Mouse (Mus musculus): Measurements from ENCODE around the gene Txnrd1. TPM values are rescaled to one million over a fixed set of nuclear protein-coding genes. Genes with fewer than 3 reads are reported as not detected.

The Txnrd1 gene
- total RNA-seq, 1 experiment from 2014 or later: 42.0 TPM

DNA sequence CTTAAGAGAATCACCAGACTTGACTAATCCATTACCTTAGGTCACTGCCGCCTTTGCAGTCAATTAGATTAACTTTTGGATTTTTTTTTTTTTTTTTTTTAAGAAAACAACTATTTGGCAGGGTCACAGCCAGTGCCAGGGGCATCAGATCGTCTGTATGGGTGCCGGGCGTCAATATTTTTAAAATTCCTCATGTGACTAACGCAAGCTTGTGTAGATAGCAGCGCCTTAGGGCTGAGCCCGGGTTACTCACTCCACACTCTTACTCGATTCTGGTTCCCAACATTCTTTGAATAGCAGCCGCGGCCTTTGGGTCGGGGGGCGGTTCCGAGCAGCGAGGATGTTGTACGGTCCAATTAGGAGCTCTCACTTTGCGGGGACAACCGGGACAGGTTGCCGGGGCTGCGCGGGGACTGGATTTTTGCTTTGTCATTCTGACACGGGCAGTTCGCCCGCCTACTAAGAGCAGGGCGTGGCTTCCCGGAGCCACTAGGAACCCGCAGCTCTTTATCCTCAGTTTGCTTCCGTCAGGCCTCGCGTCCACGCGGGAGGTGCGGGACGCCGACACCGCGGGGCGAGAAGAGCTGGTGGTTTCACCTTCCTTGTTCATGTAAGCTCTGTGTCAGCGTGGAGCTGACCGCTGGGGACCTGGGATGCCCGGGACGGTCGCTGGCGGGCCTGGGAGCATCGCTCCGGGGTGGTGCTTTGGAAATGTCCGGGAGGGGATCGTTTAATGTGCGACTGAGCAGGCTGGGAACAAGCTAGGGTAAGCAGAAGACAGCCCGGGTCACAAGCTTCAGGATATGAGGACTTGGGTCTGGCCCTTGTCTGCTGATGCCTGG, 25.2 kb downstream of the Txnrd1 start:
- ATAC-seq (ENCODE audit: extremely low read depth, insufficient number of reproducible peaks, low FRiP score, poor library complexity, severe bottlenecking): peak; percentile 82

DNA sequence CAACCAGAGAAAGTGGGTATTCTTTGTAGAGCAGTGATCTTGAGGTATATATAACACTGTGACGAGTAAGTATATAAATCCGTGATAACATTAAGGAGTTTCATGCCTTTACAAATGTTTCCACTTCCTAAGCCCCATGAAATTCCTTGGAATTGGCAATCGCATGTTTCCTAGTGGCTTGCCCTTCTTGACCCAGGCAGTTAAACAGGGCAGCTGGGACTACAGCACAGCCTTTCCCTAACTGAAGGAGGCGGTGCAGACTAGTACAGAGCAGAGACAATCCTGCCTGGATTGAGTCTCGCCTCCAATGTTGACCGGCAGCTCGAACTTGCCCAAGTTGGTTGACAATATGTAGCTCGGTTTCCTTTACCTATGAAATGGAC, 25.8 kb downstream of the Txnrd1 start:
- no peak for ATAC-seq (ENCODE audit: extremely low read depth, insufficient number of reproducible peaks, low FRiP score, poor library complexity, severe bottlenecking)

DNA sequence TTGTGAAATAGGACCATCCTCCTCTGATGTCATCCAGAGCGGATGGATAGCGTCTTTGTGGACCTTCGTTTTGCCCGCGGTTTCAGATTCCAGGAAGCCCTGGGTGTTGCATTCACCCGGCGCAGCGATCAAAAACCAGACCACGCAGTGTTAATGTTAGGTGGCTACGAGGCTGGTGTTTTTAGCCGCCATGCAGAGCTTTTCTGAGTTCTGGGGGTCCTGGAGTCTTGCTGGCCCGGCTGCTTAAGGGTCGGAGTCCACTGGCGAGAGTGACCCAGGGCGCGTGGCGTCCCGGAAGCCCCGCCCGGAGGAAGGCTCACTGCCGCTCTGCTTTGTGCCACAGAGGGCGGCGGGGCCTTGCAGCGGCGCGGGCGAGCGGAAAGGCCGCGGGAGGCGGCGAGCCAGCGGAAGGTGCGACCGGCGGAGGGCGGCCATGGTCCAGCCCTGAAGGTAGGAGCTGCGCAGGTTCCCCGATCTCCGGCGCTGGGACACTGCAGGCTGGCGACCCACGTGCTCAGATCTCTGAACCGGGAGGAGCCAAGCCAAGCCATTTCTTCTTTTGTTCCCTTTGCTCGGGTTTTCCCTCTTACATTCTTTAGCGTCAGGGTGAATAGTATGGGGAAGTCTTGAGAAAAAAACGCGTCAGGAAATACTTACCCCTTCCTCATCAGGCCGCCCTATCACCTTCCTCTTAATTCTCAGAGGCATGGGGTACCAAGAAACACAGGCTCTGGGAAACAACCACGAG, 26.6 kb downstream of the Txnrd1 start:
- ATAC-seq (ENCODE audit: extremely low read depth, insufficient number of reproducible peaks, low FRiP score, poor library complexity, severe bottlenecking): peak; percentile 57

DNA sequence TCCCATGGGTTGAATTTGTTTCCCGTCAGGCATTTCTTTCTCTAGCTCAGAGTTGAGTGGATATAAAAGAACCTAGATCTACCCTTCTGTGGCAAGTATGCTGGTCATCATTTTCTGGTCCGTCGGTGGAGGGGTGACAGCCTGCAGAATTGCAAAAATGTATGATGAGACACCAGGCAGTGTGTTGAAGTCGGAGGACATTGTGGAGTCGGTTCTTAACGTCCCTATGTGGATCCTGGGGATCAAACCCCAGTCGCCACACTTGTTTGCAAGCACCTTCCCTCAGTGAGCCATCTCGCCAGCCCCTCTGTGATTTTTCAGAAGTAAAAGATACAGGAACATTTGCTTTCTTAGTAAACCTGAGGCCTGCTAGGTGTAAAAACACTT, 27.2 kb downstream of the Txnrd1 start:
- ATAC-seq (ENCODE audit: extremely low read depth, insufficient number of reproducible peaks, low FRiP score, poor library complexity, severe bottlenecking): no peak

- no peak for ATAC-seq (ENCODE audit: extremely low read depth, insufficient number of reproducible peaks, low FRiP score, poor library complexity, severe bottlenecking)
Observed at GRCm38 (mm10) chr10:82863106-82863680, 29.4 kb downstream of the Txnrd1 start.

GRCm38 (mm10) chr10:82863827-82864226, 30.1 kb downstream of the Txnrd1 start:
- ATAC-seq (ENCODE audit: extremely low read depth, insufficient number of reproducible peaks, low FRiP score, poor library complexity, severe bottlenecking): no peak

- peak; percentile 76 for ATAC-seq (ENCODE audit: extremely low read depth, insufficient number of reproducible peaks, low FRiP score, poor library complexity, severe bottlenecking)
Observed at GRCm38 (mm10) chr10:82866356-82866755, 32.6 kb downstream of the Txnrd1 start, which contains the start of gene Eid3. Gene Eid3, plus strand, starts transcription at chr10:82866626.

- ATAC-seq (ENCODE audit: extremely low read depth, insufficient number of reproducible peaks, low FRiP score, poor library complexity, severe bottlenecking): peak; percentile 42; the same call in 1 of the 2 replicates
Observed at GRCm38 (mm10) chr10:82866832-82867231, 33.1 kb downstream of the Txnrd1 start.

DNA sequence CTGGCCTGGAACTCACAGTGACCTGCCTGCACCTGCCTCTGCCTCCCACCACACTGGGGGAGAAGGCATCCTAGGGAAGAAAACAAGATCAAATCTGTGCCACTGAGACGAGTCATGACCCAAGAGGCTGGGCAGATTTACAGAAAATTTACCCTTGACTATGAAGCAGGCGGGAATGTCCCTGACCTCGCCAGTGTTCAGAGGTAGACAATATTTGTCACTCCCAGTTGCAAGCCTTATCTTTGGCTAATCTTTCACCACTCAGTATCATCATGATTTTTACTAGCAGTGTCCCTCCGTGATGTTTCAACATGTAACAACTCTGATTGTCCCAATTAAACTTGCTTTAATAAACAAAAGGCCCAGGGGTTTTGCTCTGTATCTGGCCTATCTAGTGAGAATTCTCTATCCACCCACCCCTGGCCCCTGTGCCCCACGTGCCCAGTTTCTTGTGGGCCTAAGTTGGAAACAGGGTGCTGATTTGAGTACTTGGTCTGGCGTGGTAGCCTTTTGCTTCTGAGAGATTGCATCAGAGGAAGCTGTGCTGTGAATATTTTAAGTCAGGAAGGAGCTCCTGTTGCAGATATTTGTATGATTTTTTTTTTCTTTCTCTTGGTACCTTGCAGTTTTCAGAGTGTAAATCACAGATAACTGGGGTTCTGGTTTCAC, 34.8 kb downstream of the Txnrd1 start:
- ATAC-seq (ENCODE audit: extremely low read depth, insufficient number of reproducible peaks, low FRiP score, poor library complexity, severe bottlenecking): no peak

DNA sequence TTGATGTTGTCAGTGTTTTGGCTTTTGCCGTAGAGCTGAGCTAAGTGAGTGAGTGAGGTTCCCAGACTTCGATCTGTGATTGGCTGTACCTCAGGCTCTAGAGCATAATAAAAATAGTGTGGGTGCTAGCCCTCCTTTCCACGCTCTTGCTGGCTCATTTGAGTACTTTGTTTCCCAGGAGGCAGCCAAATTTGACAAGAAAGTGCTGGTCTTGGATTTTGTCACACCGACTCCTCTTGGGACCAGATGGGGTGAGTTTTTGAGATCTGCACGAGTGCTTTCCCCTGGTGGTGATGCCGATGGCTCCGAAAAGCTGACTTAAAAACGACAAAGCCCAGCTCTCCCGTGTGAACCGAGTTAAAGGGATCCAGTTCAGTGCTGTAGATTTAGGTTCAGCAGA, 41.7 kb downstream of the Txnrd1 start:
- ATAC-seq (ENCODE audit: extremely low read depth, insufficient number of reproducible peaks, low FRiP score, poor library complexity, severe bottlenecking): no peak

DNA sequence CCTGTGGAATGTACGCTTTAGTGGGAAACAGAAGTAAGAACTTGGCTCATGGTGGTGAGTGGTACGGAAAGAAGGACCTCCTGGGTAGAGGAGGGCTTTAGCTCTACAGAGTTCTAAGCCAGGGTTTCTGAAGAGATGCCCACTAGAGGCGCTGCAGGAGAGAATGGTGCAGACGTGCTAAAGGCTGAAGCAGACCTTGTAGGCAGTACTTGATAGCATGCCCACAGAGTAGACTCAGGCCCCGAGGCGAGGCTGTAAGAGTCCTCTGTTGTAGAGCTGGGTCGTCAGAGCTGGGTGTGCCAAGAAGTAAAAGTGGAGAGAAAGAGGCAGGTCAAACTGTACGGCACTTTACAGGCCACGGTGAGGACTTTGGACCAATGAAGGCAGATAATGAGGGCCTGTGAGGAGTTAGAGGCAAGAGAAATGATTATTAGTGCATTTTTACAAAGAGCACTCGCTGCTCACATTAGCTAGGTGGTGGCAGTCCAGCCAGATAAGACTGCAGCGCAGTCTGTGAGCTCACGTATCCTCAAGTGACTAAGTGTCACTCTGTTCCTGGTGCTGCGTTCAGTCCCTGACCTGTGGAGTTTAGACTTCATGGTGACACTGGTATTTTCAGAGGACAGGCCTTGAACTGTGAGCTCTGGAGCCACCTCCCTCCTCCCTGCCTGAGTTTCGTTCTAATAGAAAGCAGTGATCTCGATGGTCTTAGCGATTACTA, 42.5 kb downstream of the Txnrd1 start:
- ATAC-seq (ENCODE audit: extremely low read depth, insufficient number of reproducible peaks, low FRiP score, poor library complexity, severe bottlenecking): no peak

DNA sequence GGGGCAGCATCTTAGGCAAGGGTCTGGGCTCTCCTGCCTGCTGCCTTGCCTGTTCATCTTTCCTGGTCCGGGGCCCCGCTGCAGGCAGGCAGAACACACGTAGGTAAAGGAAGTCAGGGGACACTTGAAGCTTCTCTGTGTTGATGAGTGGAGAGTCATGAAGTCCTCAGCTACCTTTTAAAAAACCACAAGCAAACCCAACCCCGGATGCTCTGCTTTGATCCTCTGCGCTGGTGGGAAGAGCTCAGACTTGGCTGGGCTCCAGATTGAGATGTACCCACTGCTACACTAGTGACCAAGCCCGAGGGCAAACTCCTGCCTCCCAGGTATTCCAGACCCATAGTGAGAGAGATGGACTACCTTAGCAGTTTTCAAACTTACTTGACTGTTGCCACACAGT, 53.6 kb downstream of the Txnrd1 start:
- ATAC-seq (ENCODE audit: extremely low read depth, insufficient number of reproducible peaks, low FRiP score, poor library complexity, severe bottlenecking): peak; percentile 30

GRCm38 (mm10) chr10:82888576-82888975, 54.8 kb downstream of the Txnrd1 start:
- ATAC-seq (ENCODE audit: extremely low read depth, insufficient number of reproducible peaks, low FRiP score, poor library complexity, severe bottlenecking): no peak

DNA sequence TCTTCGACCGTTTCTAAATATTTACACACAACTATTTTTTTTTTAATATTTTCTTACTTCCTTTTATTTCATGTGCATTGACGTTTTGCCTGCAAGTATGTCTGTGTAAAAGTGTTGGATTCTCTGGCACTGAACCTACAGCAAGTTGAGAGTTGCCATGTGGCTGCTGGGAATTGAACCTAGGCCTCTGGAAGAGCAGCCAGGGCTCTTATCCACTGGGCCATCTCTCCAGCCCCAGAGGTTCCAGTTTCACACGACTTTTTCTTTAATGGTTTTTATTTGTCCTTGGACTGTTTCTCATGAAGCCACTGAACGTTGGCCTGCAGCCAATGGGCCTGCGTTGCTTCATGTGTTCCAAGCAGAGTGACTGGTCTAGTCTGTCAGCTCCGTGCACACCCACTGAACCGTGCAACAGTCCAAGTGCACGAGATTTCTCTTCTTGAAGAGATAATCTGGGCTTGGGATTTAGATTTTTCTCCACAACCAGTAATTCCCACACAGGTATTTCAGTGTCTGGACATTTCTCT, 55.8 kb downstream of the Txnrd1 start:
- no peak for ATAC-seq (ENCODE audit: extremely low read depth, insufficient number of reproducible peaks, low FRiP score, poor library complexity, severe bottlenecking)

DNA sequence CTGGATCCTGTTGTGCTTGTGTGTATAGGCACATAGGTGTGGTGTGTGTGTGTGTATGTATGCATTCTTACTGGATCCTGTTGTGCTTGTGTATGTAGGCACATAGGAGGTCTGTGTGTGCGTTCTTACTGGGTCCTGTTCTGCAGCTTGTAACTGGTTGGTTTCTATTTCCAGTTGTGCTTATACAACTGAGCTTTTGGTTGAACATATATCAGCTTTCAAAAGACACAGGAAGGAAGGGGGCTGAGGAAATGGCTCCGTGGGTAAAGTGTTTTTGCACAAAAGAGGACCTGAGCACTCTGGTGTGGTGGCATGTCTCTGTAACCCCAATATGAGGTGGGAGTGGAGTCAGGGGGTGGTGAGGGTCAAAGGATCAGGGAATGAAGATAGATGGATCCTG, 57.2 kb downstream of the Txnrd1 start:
- ATAC-seq (ENCODE audit: extremely low read depth, insufficient number of reproducible peaks, low FRiP score, poor library complexity, severe bottlenecking): no peak

DNA sequence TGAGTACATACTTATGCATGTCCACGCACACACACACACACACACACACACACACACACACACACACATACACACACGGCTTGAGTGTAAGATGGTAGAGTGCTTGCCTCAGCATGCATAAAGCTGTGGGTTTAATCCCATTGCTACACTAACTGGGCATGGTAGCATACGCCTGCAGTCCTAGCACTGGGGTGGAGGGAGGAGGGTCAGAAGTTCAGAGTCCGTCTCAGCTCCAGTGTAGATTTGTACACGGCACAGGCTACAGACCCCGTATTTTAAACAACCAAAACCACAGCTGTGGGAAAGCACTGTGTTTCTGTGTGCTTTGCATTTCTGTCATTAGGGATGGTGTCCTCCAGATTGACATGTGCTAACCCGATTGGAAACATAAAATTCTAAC, 57.7 kb downstream of the Txnrd1 start:
- ATAC-seq (ENCODE audit: extremely low read depth, insufficient number of reproducible peaks, low FRiP score, poor library complexity, severe bottlenecking): no peak

- ATAC-seq (ENCODE audit: extremely low read depth, insufficient number of reproducible peaks, low FRiP score, poor library complexity, severe bottlenecking): 0 out of 2 replicates have a peak, but pooled peaks have one; percentile 4
Observed at GRCm38 (mm10) chr10:82892442-82893055, 58.8 kb downstream of the Txnrd1 start.
